Mouse (Mus musculus) cerebellum, adult (tissue): Measurements from ENCODE around the gene Tmbim1.
"Not testable (repeated sequence)": the region's sequence is repeated elsewhere in the genome, so short reads cannot be mapped to it uniquely, and the experiment has no call there.

Experiments used
- ATAC-seq: cut with Nextera tagmentation; 2 replicates; pipeline ENCODE4 v1.9.2; 2017; ENCODE audit warnings: mild to moderate bottlenecking, moderate library complexity, mixed read lengths; ENCODE audit not compliant: insufficient number of reproducible peaks, low FRiP score, low TSS enrichment

The Tmbim1 gene

DNA sequence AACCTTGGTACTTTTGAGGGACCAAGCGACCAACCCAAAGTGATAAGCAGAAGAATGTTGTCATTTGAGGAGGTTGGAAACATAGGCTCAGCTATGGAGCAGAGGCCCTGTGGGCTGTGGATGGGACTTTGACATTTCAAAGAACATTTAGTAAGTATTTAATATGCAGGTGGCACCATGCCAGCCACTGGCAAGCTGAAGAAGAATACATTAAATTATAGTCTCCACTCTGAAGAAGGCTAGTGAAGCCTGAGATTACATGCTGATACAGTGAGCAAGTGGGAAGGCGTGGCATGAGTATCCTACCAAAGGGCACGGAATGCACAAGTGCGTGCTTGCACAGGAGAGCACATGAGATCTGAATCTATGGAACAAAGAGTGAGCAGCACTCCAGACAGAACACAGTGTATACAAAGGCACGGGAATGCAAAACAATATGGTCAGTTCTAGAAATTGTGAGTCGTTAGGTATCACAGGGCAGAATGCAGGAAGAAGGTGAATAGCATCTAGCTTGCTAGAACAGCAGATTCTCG lies 24.5 kb upstream of the Tmbim1 start:
- no peak for ATAC-seq

DNA sequence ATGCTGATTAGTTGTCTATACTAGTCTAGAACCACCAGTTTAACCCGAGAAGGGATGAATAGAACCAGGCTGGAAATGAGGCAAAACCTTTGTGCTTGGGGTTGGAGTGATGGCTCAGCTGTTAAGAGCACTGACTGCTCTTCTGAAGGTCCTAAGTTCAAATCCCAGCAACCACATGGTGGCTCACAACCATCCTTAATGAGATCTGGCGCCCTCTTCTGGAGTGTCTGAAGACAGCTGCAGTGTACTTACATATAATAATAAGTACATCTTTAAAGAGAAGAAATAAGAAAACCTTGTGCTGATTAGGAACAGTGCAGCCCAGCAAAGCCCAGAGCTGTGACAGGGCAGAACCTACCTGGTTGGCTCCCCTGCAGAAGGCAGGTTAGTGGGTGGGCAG lies 21.5 kb upstream of the Tmbim1 start:
- not testable (repeated sequence) for ATAC-seq

DNA sequence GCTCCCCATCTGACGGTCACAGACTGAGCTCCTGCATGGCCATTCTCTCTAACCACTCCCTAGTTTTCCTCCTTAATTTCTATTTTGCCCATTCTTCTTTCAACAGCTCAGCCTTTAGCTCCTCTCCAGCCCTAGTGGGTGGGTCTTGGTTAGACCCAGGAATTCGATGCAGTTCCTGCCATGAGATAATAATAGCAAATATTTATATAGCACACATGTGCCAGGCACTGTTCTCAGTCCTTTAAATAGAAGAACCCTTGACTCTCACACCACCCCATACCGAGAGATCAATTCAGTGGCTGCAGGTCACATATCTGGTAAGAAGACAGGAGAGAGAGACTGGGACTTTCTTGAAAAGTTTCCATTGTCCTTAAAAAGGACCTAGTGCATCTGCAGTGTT lies 16.0 kb upstream of the Tmbim1 start:
- ATAC-seq, result no peak

- no peak for ATAC-seq
Observed at GRCm38 (mm10) chr1:74318711-74319110, 13.3 kb upstream of the Tmbim1 start.

DNA sequence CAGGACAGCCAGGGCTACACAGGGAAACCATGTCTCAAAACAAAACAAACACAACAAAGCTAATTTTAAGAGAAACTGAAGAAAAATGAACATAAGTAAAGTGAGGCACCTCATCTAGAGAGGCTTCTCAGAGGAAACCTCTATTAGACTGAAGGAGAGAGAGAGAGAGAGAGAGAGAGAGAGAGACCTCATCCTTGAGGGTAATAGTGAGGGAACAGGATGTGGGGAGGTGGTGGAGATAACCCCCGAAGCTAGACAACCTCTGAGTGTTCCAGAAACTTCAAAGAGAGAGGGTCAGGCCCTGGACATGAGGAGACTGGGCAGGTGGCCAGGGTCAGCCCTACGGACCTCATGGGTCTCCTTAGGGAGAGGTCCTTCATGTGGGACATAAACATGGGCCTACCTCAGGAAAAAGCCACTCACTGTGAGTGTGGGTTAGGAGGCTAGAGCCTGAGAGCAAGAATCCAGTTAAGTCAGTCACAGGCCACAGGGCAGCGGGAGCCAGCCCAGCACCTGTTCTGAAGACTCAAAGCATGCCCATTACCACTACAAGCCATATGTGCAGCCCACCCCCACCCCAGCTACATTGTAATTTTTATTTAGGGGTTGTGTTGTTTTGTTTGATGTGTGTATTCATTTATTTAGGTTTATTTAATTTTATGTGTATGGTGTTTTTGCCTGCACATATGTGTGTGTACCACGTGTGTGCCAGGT lies 10.8 kb upstream of the Tmbim1 start:
- ATAC-seq, result no peak

DNA sequence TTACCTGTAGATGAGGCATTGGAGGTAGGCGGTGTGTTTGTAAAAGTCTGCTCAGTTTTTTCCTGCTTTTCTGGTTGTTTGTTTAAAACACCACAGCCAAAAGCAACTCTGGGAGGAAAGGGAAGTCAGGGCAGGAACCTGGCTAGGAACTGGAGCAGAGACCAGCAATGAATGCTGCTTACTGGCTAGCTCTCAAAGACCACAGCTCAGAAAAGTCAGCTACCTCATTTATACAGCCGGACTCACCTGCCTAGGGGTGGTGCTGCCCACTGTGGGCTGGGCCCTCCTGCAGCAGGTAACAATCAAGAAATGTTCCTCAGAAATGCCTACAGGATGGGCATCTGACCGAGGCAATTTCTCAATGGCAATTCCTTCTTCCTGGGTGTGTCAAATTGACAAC lies 9.4 kb upstream of the Tmbim1 start:
- ATAC-seq, result no peak

- peak; percentile 72 for ATAC-seq
Observed at GRCm38 (mm10) chr1:74313049-74313692, 7.7 kb upstream of the Tmbim1 start.

- ATAC-seq, result no peak
Observed at GRCm38 (mm10) chr1:74309767-74310166, 4.3 kb upstream of the Tmbim1 start.

DNA sequence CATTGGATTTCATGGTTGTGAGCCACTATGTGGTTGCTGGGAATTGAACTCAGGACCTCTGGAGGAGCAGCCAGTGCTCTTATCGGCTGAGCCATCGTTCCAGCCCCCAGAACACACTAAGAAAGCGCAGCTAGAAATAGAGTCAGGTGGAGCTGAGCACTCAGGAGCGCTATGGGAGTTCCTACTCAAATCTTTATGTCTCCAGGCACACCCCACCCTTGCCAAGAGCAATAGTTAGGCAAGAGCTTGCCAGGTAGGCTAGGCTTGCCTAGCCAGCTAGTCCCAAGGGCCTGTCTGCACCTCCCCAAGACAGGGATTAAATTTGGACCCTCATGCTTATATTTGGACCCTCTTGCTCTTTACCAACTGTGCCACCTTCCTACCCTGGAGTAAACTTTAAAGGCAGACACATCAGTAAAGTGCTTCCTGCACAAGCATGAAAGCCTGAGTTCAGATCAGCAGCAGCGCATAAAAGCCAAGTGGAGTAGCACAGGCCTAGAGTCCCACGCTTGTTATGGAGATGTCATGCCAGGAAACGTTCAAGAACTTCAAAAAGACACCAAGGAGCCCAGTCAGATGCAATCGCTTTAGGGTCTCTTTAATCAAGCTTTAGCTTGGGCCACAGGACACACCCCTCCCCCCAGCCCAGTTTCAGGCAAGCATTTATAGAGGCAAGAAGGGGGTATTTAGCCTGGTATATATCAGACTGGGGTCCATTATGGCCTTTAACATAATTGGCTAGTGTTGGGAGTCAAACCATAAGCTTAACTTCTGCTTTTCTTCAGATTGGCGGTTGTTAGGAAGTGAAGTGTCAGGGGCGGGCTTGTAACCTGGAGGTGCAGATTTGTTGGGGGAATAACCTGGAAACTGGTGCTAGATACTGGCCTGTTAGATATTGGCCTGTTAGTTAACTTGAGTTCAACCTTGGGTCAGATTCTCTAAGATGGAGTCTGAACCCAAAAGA lies 2.9 kb upstream of the Tmbim1 start:
- ATAC-seq, result no peak

- ATAC-seq, result no peak
Observed at GRCm38 (mm10) chr1:74307146-74307545, 1.7 kb upstream of the Tmbim1 start.

DNA sequence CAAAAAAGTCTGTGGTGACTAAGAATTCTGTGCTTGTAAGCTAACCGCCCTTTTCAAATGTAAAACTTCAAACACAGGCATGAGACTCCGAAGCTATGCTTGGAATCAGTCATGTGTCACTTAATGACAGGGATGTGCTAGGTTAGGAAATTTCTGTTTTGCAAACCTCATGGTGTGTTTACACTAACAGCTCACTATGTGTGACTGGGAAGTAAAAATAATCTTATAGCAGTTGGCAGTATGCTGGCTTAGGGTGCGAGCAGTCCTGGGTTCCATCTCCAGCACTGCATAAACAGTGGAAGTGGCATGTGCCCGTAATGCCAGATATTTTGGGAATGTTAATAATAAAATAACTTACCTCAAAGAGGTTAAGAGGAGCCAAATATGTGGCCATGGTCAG lies 476 bp downstream of the Tmbim1 start:
- no peak for ATAC-seq

DNA sequence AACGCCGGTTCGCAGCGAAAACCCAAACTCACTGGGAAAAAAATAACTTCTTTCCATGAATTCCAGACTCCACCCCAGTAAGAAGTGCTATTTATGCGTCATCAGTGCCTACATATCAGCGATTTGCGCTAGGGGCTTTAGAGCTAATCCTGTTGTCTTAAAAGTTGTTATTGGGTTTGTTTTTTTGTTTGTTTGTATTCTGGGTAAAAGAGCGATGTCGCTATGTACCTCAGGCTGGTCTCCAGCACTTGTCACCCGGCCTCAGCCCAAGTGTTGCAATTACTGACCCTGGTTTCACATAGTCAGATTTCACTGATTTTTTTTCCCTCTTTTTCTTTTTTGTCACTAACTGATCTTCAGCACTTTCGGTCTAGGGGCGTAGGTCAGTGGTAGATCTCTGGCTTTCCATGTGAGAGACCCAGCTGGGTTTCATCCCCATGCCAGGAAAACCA lies 1.1 kb downstream of the Tmbim1 start:
- ATAC-seq, result no peak

DNA sequence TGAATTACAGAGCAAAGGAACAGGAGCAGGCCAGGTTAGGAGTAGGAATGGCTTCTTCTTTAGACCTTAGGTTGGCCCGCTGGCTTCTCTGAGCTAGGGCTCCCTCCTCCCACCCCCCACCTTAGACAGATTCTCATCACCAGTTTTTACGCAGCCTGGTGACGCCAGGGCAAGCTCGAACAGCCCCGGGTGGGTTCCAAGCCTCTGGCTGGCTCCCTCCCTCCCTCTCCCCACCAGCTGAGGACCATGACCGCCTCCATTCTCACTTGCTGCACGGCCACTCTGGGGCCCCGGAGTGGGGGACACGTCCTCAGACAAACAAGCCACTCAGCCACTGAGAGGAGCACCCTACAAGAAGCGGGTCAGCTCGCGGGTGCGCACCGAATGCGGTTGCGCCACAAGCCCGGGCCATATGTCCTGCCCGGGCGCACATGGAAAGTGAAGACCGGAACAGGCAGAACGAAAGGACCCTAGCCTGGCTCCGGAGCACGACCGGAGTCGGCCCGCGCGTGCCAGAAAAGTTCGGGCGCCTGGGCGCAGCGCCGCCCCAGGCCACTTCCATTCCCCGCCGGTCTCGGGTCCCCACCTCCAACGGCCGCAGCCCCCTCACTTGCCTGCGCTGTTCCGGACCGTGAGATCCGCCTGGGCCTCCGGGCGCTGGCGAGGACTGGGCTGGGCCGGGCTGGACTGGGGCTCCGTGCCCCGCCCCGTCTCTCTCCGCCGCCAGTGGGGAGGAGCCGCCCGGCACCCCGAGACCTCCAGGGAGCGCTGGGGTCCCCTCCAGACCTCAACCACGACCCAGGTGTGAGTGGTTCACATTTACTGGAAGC lies 1.7 kb downstream of the Tmbim1 start:
- peak; percentile 69 for ATAC-seq

DNA sequence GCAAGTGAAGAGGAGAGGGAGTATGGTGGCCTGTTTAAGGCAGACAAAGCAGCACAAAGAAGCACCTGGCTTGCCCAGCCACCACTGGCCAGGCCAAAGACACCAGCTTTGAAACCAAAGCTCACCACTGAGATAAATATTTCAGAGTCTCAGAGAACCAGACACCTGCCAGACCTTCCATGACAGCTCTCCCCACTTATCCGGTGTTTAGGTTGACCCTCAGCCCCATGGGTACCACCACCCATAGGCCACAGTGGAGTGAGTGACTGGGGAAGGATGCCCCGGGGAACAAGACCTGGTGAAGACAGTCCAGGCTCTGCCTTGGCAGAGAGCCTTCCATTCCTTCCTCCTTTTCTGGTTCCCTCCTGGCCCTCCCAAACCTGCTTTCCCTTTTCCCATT lies 2.6 kb downstream of the Tmbim1 start:
- ATAC-seq, result no peak

GRCm38 (mm10) chr1:74302229-74302628 lies 3.2 kb downstream of the Tmbim1 start:
- ATAC-seq, result no peak

- ATAC-seq, result no peak
Observed at GRCm38 (mm10) chr1:74300347-74301110, 4.9 kb downstream of the Tmbim1 start.

GRCm38 (mm10) chr1:74298996-74299395 lies 6.4 kb downstream of the Tmbim1 start:
- ATAC-seq, result no peak

- no peak for ATAC-seq
Observed at GRCm38 (mm10) chr1:74298157-74298750, 7.2 kb downstream of the Tmbim1 start.

- no peak for ATAC-seq
Observed at GRCm38 (mm10) chr1:74297269-74297668, 8.2 kb downstream of the Tmbim1 start.
